Mouse (Mus musculus) kidney, adult 18-20 months (tissue): ENCODE results near the gene Pik3r2.

Experiments used
- DNase-seq: peaks from one replicate; pipeline ENCODE4 v3.0.0; 2021

Gene Pik3r2

GRCm38 (mm10) chr8:70730956-70731355 lies 45.6 kb downstream of the Pik3r2 start:
- DNase-seq, result no peak

GRCm38 (mm10) chr8:70729808-70730475 lies 46.6 kb downstream of the Pik3r2 start:
- DNase-seq, result no peak

GRCm38 (mm10) chr8:70726721-70727120 lies 49.8 kb downstream of the Pik3r2 start:
- DNase-seq, result no peak

- peak; percentile 74 for DNase-seq
Measured at GRCm38 (mm10) chr8:70725792-70726447, 50.6 kb downstream of the Pik3r2 start.

GRCm38 (mm10) chr8:70724216-70724615 lies 52.3 kb downstream of the Pik3r2 start:
- DNase-seq, result no peak

- DNase-seq, result peak; percentile 91
Measured at GRCm38 (mm10) chr8:70723486-70724210, 52.9 kb downstream of the Pik3r2 start, which contains the start of gene Pde4c. Pde4c (plus strand) TSS chr8:70723720.

GRCm38 (mm10) chr8:70721601-70722000 lies 54.9 kb downstream of the Pik3r2 start:
- DNase-seq, result no peak

- DNase-seq, result peak; percentile 91
Measured at GRCm38 (mm10) chr8:70720739-70721138, 55.8 kb downstream of the Pik3r2 start.

- DNase-seq, result peak; percentile 46
Measured at GRCm38 (mm10) chr8:70719796-70720270, 56.7 kb downstream of the Pik3r2 start.

- peak; percentile 78 for DNase-seq
Measured at GRCm38 (mm10) chr8:70718297-70718696, 58.2 kb downstream of the Pik3r2 start, which contains the start of gene Gm3336. Gm3336 (plus strand) TSS chr8:70718543.
